Mouse (Mus musculus) lung, adult 2 months (tissue): ENCODE results near the gene Rtbdn.
A peak's percentile ranks its signal among the peaks of the same experiment; 100 is the strongest.

ENCODE experiments used
- CTCF ChIP-seq: fragments of 200-500 bp; IDR thresholded peaks from 2 replicates; pipeline ENCODE4 v1.5.1; 2011; ENCODE audit warnings: mild to moderate bottlenecking, low read length, control low read depth; ENCODE audit not compliant: insufficient read depth
- POLR2A ChIP-seq: fragments of 200-500 bp; IDR thresholded peaks from 2 replicates; pipeline ENCODE4 v1.6.1; 2011; ENCODE audit warnings: low read depth, mild to moderate bottlenecking, control low read depth, low read length, borderline replicate concordance; ENCODE audit errors: extremely low read depth

DNA sequence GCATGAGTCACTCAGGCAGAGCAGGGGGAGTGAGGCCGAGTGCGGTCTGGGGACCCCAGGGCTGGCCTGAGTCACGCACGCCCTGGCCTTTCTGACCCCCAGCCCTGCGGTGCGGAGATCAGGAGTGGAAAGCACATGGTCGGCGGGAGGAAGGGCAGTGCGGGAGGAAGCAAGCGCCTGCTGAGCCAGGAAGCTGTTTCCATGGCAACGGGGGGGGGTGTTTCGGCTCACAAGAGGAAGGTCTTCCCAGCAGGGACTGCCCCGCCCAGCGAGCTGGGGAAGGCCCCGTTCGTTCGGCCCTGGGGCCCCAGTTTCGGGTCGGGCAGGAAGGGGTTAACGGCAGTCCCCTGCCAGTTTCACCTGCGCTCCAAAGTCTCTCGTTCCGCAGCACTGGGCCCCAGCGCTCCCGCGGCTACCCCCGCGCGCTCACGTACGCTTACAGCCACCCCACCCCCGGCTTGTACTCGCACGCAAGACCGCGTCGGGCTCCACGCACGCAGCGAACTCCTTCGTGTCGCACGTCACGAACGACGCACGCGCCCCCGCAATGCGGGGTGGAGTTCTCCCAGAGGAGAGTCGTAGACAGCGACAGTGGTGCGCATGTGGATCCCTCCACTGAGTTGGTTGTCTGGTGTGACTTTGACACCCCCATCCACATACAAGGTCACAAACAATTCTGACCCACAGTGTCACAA is 39.0 kb downstream of the Rtbdn start:
- no peak for TF ChIP-seq CTCF
- peak; percentile 67; the same call in 1 of the 2 replicates for TF ChIP-seq POLR2A
